Mouse (Mus musculus) CD4-positive, CD25-positive, alpha-beta regulatory T cell, adult 9 weeks (primary cell): ENCODE results near the gene Nek7. TPM values are rescaled to one million over a fixed set of nuclear protein-coding genes. Genes with fewer than 3 reads are reported as not detected.

Experiments used
- polyA plus RNA-seq: library from polyadenylated mRNA; unstranded; fragments of 100-300 nt; shearing (Covaris generic); gene quantifications from one replicate; pipeline ENCODE4 v1.2.1, GENCODE M21; 2017

The Nek7 gene
- 50.3 TPM for polyA plus RNA-seq

GRCm38 (mm10) chr1:138619996-138620461 lies at the start of gene Nek7:
Nek7 (minus strand) TSS chr1:138620141.

Other genes starting within 250 kb of the Nek7 start
- 0.11 TPM for gene Lhx9, start 228.4 kb upstream of the Nek7 start, polyA plus RNA-seq
- 16.3 TPM for gene 2310009B15Rik, start 236.7 kb upstream of the Nek7 start, polyA plus RNA-seq